ENCODE assay signal across 8 mouse cellular contexts in genomic region chr14:115017410-115018153, GRCm38 (mm10).
A peak's percentile ranks its signal among the peaks of the same experiment; 100 is the strongest.
DNase-seq lines count a peak whose midpoint lies in the region; ATAC-seq lines count a peak whose summit lies in the region.

No protein-coding gene starts in this region.

- H3K27me3 ChIP-seq in intestine, embryonic 15.5 days (replicated peaks) = no peaks in the 10 kb centered on the region

- H3K4me3 ChIP-seq in intestine, embryonic 15.5 days (replicated peaks) = peak overlapping the region; percentile 25; the same call in 1 of the 2 replicates

- ATAC-seq in intestine, embryonic 15.5 days = peak; percentile 91
- ATAC-seq in megakaryocyte-erythroid progenitor cell, adult 5-6 weeks (replicated peaks; ENCODE audit: low FRiP score, low TSS enrichment, poor library complexity, severe bottlenecking) = peak; percentile 98

- peak; percentile 48 for DNase-seq in adipocyte (ENCODE audit: low spot score)
- peak; percentile 83 for DNase-seq in embryo, embryonic 10.5 days (ENCODE audit: low spot score)
- peak; percentile 21 to 53 for DNase-seq in gastrocnemius, postnatal 4 days (ENCODE audit: low spot score in 2 of 2)
- peak; percentile 66 to 75 for DNase-seq in left cerebral cortex, postnatal 36 days (ENCODE audit: low spot score in 2 of 2)
- peak; percentile 73 to 79 for DNase-seq in right cerebral cortex, postnatal 10 days (ENCODE audit: low spot score in 2 of 2)
- peak; percentile 16 for DNase-seq in urinary bladder, postnatal 10 days (ENCODE audit: low spot score)

- 15% methylated on average over 22 of the region's 22 CpGs for WGBS in intestine, embryonic 15.5 days

- peak overlapping the region; percentile 64 for H3K4me2 ChIP-seq in intestine, embryonic 15.5 days (replicated peaks)

- no peaks in the 10 kb centered on the region for H3K4me1 ChIP-seq in intestine, embryonic 15.5 days (replicated peaks)

- H3K36me3 ChIP-seq in intestine, embryonic 15.5 days = no peaks in the 10 kb centered on the region

- H3K27ac ChIP-seq in intestine, embryonic 15.5 days = no peak overlapping the region

- intact Hi-C loops in left cerebral cortex, postnatal 36 days (cut with DNase I) = loop anchor here (2.0 to 5.0 kb wide), 2 partner anchors 23 to 435 kb away; no protein-coding TSS in a partner anchor

- H3K9ac ChIP-seq in intestine, embryonic 15.5 days = no peak overlapping the region

- H3K9me3 ChIP-seq in intestine, embryonic 15.5 days = no peaks in the 10 kb centered on the region

Comparison
In these comparisons a context has a peak if more than half of its experiments do, and no peak if none do; other contexts are left out.
1. DNase-seq: peak in every context shown above with its lines; median percentile 83 in embryo, embryonic 10.5 days; 76 in right cerebral cortex, postnatal 10 days; 70 in left cerebral cortex, postnatal 36 days; 48 in adipocyte; 37 in gastrocnemius, postnatal 4 days; 16 in urinary bladder, postnatal 10 days.